Mouse (Mus musculus): ENCODE data around the gene Ksr1. TPM values are rescaled to one million over a fixed set of nuclear protein-coding genes. Genes with fewer than 3 reads are reported as not detected.

Gene Ksr1
- polyA plus RNA-seq, 1 experiment, result 14.5 TPM

- DNase-seq (ENCODE audit: low read depth in 1 of 2, low spot score in 2 of 2), result no peak
- Histone ChIP-seq H3K4me3 (ENCODE audit: extremely low read depth, insufficient read depth, insufficient read length) (no peak overlapping the region), H3K36me3 (ENCODE audit: control insufficient read depth, insufficient read depth, low read length) (peaks cover 2% of the 10 kb centered on the region; the same call in 1 of the 2 replicates), H3K4me1 (ENCODE audit: control insufficient read depth, insufficient read depth, insufficient read length) (peaks cover 26% of the 10 kb centered on the region; the same call in 1 of the 2 replicates), H3K27ac (ENCODE audit: insufficient read depth, low read length) (no peak overlapping the region), H3K27me3 (ENCODE audit: control insufficient read depth, insufficient read depth, low read length) (no peaks in the 10 kb centered on the region)
- WGBS, result 43% methylated on average over 5 of the region's 5 CpGs
- no peak for TF ChIP-seq CTCF (IDR thresholded peaks at IDR 0.05; ENCODE audit: extremely low read depth, insufficient read depth, insufficient read length, insufficient replicate concordance)
These were observed 42.7 kb downstream of the Ksr1 start for GRCm38 (mm10) chr11:79103461-79103869.

DNA sequence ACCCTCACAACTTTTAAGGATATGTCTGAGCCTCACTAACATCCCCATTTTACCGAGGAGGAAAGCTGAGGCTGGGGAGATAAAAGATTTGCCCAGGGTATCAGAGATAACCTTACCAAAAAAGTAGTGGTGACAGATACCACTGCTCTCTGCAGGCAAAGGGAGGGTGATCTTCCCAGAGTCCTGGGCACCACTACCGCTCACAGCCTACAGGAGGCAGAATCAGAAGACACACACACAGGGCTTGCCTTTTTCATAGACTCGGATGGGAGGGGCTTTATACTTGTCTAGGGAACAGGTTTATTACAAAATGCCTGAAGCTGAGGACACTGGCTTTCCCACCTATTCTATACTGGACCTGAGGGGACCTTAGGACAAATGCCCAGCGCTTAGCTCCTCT lies 43.9 kb downstream of the Ksr1 start:
- peaks cover 26% of the 10 kb centered on the region; the same call in 1 of the 2 replicates for H3K4me1 ChIP-seq (ENCODE audit: control insufficient read depth, insufficient read depth, insufficient read length)
- peaks cover 2% of the 10 kb centered on the region; the same call in 1 of the 2 replicates for H3K36me3 ChIP-seq (ENCODE audit: control insufficient read depth, insufficient read depth, low read length)
- no peak overlapping the region for H3K27ac ChIP-seq (ENCODE audit: insufficient read depth, low read length)
- no peaks in the 10 kb centered on the region for H3K27me3 ChIP-seq (ENCODE audit: control insufficient read depth, insufficient read depth, low read length)
- WGBS, result 76% methylated on average over 4 of the region's 4 CpGs
- no peak overlapping the region for H3K4me3 ChIP-seq (ENCODE audit: extremely low read depth, insufficient read depth, insufficient read length)
- TF ChIP-seq POLR2A (IDR thresholded peaks at IDR 0.05; ENCODE audit: low read depth, low read length) (no peak), CTCF (IDR thresholded peaks at IDR 0.05; ENCODE audit: extremely low read depth, insufficient read depth, insufficient read length, insufficient replicate concordance) (no peak)
- no peak for DNase-seq (ENCODE audit: low read depth in 1 of 2, low spot score in 2 of 2)

DNA sequence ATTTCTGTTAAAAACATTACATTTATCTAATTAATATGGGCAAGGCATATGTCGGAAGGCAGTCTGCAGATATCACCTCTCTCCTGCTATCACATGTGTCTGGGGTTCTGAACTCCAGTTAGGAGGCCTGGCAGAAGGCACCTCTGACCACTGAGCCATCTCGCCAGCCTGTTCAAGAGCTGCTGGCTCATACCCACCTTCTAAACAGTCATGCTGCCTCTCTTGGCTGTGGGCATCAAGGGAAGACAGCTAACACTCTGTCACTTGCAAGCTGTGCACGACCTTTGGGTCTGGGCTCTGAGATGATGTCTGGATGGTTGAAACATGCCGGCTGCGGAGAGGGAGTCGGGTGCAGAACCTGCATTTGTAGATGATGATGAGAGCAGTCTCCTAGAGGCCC lies 44.6 kb downstream of the Ksr1 start:
- peaks cover 26% of the 10 kb centered on the region; the same call in 1 of the 2 replicates for H3K4me1 ChIP-seq (ENCODE audit: control insufficient read depth, insufficient read depth, insufficient read length)
- WGBS, result 91% methylated on average over 6 of the region's 6 CpGs
- H3K27ac ChIP-seq (ENCODE audit: insufficient read depth, low read length), result no peak overlapping the region
- DNase-seq (ENCODE audit: low read depth in 1 of 2, low spot score in 2 of 2), result no peak
- H3K27me3 ChIP-seq (ENCODE audit: control insufficient read depth, insufficient read depth, low read length), result no peaks in the 10 kb centered on the region
- H3K36me3 ChIP-seq (ENCODE audit: control insufficient read depth, insufficient read depth, low read length), result no peaks in the 10 kb centered on the region
- TF ChIP-seq POLR2A (IDR thresholded peaks at IDR 0.05; ENCODE audit: low read depth, low read length), result no peak
- no peak for TF ChIP-seq CTCF (IDR thresholded peaks at IDR 0.05; ENCODE audit: extremely low read depth, insufficient read depth, insufficient read length, insufficient replicate concordance)
- H3K4me3 ChIP-seq (ENCODE audit: extremely low read depth, insufficient read depth, insufficient read length), result no peak overlapping the region

- Histone ChIP-seq H3K27ac (ENCODE audit: insufficient read depth, low read length) (peak overlapping the region; percentile 33; the same call in 1 of the 2 replicates), H3K4me1 (ENCODE audit: control insufficient read depth, insufficient read depth, insufficient read length) (peaks cover 13% of the 10 kb centered on the region; the same call in 1 of the 2 replicates)
- TF ChIP-seq CTCF (IDR thresholded peaks at IDR 0.05; ENCODE audit: extremely low read depth, insufficient read depth, insufficient read length, insufficient replicate concordance), result no peak
- no peak for TF ChIP-seq POLR2A (IDR thresholded peaks at IDR 0.05; ENCODE audit: low read depth, low read length)
These were observed 47.2 kb downstream of the Ksr1 start for GRCm38 (mm10) chr11:79099032-79099431.

GRCm38 (mm10) chr11:79097736-79098135 lies 48.5 kb downstream of the Ksr1 start:
- WGBS, result 86% methylated on average over 7 of the region's 7 CpGs
- TF ChIP-seq CTCF (IDR thresholded peaks at IDR 0.05; ENCODE audit: extremely low read depth, insufficient read depth, insufficient read length, insufficient replicate concordance), result no peak
- TF ChIP-seq POLR2A (IDR thresholded peaks at IDR 0.05; ENCODE audit: low read depth, low read length), result no peak
- DNase-seq (ENCODE audit: low read depth in 1 of 2, low spot score in 2 of 2), result no peak
- Histone ChIP-seq H3K4me3 (ENCODE audit: extremely low read depth, insufficient read depth, insufficient read length) (no peak overlapping the region), H3K4me1 (ENCODE audit: control insufficient read depth, insufficient read depth, insufficient read length) (peaks cover 7% of the 10 kb centered on the region; the same call in 1 of the 2 replicates), H3K27me3 (ENCODE audit: control insufficient read depth, insufficient read depth, low read length) (no peaks in the 10 kb centered on the region), H3K36me3 (ENCODE audit: control insufficient read depth, insufficient read depth, low read length) (no peaks in the 10 kb centered on the region), H3K27ac (ENCODE audit: insufficient read depth, low read length) (no peak overlapping the region)

More at GRCm38 (mm10) chr11:79099032-79099431, 47.2 kb downstream of the Ksr1 start:
- H3K4me3 ChIP-seq (ENCODE audit: extremely low read depth, insufficient read depth, insufficient read length), result no peak overlapping the region
- DNase-seq (ENCODE audit: low read depth in 1 of 2, low spot score in 2 of 2), result no peak
- H3K36me3 ChIP-seq (ENCODE audit: control insufficient read depth, insufficient read depth, low read length), result no peaks in the 10 kb centered on the region
- H3K27me3 ChIP-seq (ENCODE audit: control insufficient read depth, insufficient read depth, low read length), result no peaks in the 10 kb centered on the region
- 58% methylated on average over 8 of the region's 8 CpGs for WGBS

DNA sequence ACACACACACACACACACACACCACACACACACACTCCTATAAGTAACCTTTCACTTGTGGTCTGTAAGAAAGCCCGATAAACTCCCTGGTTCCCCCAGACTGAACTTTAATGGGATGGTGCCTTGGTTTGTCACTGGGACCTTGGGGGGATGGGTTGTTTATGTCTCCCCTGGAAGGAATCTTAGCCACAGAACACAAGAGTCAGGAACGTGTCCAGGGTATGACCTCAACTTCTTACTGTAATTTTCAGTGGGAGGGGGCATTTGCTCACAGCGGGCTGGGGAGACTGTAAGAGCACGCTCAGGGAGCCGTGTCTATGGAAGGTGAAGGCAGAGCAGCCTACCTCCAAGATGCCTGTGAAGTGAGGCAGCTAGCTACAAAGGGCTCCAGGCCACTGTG lies 49.5 kb downstream of the Ksr1 start:
- Histone ChIP-seq H3K27me3 (ENCODE audit: control insufficient read depth, insufficient read depth, low read length) (no peaks in the 10 kb centered on the region), H3K27ac (ENCODE audit: insufficient read depth, low read length) (no peak overlapping the region), H3K4me1 (ENCODE audit: control insufficient read depth, insufficient read depth, insufficient read length) (peaks cover 9% of the 10 kb centered on the region; the same call in 1 of the 2 replicates), H3K4me3 (ENCODE audit: extremely low read depth, insufficient read depth, insufficient read length) (no peak overlapping the region), H3K36me3 (ENCODE audit: control insufficient read depth, insufficient read depth, low read length) (no peaks in the 10 kb centered on the region)
- DNase-seq (ENCODE audit: low read depth in 1 of 2, low spot score in 2 of 2), result no peak
- no peak for TF ChIP-seq POLR2A (IDR thresholded peaks at IDR 0.05; ENCODE audit: low read depth, low read length)
- TF ChIP-seq CTCF (IDR thresholded peaks at IDR 0.05; ENCODE audit: extremely low read depth, insufficient read depth, insufficient read length, insufficient replicate concordance), result no peak
- 86% methylated on average over 5 of the region's 5 CpGs for WGBS

DNA sequence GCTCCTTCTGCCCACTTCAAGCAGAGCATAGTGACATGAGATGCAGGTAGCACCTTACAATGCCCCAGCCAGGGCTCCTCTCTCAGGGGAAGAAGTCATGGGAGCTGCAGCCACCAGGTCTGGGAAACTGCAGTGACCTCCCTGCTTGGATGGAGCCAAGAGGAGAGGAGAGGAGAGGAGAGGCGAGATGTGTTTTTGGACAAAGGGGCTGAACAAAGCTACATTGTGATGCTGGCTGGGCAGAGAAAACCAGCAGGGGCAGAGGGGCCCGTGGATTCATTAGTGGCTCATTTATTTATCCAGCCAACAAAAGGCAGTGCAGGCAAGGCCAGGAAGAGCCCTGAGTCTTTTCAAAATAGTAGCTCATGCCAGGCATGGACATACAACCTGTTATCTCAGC lies 50.5 kb downstream of the Ksr1 start:
- H3K36me3 ChIP-seq (ENCODE audit: control insufficient read depth, insufficient read depth, low read length), result no peaks in the 10 kb centered on the region
- no peak overlapping the region for H3K4me3 ChIP-seq (ENCODE audit: extremely low read depth, insufficient read depth, insufficient read length)
- H3K4me1 ChIP-seq (ENCODE audit: control insufficient read depth, insufficient read depth, insufficient read length), result peaks cover 9% of the 10 kb centered on the region; the same call in 1 of the 2 replicates
- no peak overlapping the region; the same call in 1 of the 2 replicates for H3K27ac ChIP-seq (ENCODE audit: insufficient read depth, low read length)
- no peaks in the 10 kb centered on the region for H3K27me3 ChIP-seq (ENCODE audit: control insufficient read depth, insufficient read depth, low read length)
- 78% methylated on average over 2 of the region's 2 CpGs for WGBS
- TF ChIP-seq CTCF (IDR thresholded peaks at IDR 0.05; ENCODE audit: extremely low read depth, insufficient read depth, insufficient read length, insufficient replicate concordance) (no peak), POLR2A (IDR thresholded peaks at IDR 0.05; ENCODE audit: low read depth, low read length) (no peak)
- DNase-seq (ENCODE audit: low read depth in 1 of 2, low spot score in 2 of 2), result no peak
